Mouse (Mus musculus): ENCODE data around the gene Flii.

Flii gene

DNA sequence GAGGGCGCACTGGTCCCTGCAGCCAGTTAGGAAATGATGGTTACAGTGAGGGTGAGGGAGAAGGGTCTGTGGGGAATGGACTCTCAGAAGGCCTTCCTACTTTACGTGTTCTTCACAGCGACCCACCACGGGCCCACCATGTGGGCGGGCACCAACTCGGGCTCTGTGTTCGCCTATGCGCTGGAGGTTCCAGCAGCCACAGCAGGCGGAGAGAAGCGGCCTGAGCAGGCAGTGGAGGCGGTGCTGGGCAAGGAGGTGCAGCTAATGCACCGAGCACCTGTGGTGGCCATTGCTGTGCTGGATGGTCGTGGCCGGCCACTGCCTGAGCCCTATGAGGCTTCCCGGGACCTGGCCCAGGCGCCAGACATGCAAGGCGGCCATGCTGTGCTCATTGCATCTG lies 15.8 kb downstream of the Flii start:
- H3K9me3 ChIP-seq (ENCODE audit: low read length): no peaks in the 10 kb centered on the region
- H3K4me1 ChIP-seq (replicated peaks; ENCODE audit: low read depth, low read length): peaks cover 75% of the 10 kb centered on the region
- H3K36me3 ChIP-seq (ENCODE audit: insufficient read depth, low read length): peaks cover 100% of the 10 kb centered on the region
- no peaks in the 10 kb centered on the region for H3K27me3 ChIP-seq (ENCODE audit: insufficient read depth, low read length)
- no peak for TF ChIP-seq POU5F1 (IDR thresholded peaks at IDR 0.05; ENCODE audit: borderline replicate concordance, low read length)
- peak overlapping the region; percentile 61 for H3K4me3 ChIP-seq (replicated peaks; ENCODE audit: low read length)

DNA sequence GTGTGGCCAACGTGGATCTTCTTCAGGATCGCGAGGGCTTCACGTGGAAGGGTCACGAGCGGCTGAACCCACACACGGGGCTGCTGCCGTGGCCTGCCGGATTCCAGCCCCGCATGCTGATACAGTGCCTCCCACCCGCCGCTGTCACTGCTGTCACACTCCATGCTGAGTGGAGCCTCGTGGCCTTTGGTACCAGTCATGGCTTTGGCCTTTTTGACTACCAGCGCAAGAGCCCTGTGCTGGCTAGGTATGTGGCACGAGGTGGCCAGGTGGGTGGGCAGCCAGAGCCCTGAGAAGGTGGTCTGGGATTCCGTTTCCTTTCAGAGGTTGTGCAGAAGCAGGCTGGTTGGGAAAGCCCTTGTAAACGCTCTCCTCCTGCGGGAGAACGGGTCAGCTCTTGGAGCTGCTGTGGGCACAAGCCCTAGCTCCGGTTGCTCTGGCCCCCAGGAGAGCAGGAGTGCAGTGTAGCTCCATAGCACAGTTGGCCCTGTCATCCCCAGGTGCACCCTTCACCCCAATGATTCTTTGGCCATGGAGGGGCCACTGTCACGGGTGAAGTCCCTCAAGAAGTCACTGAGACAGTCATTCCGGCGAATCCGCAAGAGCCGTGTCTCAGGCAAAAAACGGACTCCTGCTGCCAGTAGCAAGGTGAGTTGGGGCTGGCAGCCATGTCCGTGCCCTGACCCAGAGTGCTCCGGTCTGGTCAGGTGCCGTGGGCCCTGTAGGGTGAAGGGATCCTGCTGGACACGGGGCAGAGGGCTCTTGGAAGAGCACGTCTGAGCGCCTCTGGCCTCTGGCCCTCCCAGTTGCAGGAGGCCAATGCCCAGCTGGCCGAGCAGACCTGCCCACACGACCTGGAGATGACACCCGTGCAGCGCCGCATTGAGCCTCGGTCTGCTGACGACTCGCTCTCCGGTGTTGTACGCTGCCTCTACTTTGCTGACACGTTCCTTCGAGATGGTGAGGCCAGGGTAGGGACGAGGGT lies 17.3 kb downstream of the Flii start:
- Histone ChIP-seq H3K4me1 (replicated peaks; ENCODE audit: low read depth, low read length) (peaks cover 80% of the 10 kb centered on the region), H3K27me3 (ENCODE audit: insufficient read depth, low read length) (no peaks in the 10 kb centered on the region), H3K9me3 (ENCODE audit: low read length) (no peaks in the 10 kb centered on the region), H3K36me3 (ENCODE audit: insufficient read depth, low read length) (peaks cover 100% of the 10 kb centered on the region), H3K4me3 (replicated peaks; ENCODE audit: low read length) (peak overlapping the region; percentile 20; the same call in 1 of the 2 replicates)
- TF ChIP-seq CTCF (conservative IDR thresholded peaks at IDR 0.05; ENCODE audit: low read length): no peak
- TF ChIP-seq NANOG (IDR thresholded peaks at IDR 0.05; ENCODE audit: borderline replicate concordance, low read length): no peak
- TF ChIP-seq POU5F1 (IDR thresholded peaks at IDR 0.05; ENCODE audit: borderline replicate concordance, low read length): no peak

GRCm38 (mm10) chr11:60708631-60709030 lies 18.4 kb downstream of the Flii start:
- Histone ChIP-seq H3K36me3 (ENCODE audit: insufficient read depth, low read length) (peaks cover 100% of the 10 kb centered on the region), H3K9me3 (ENCODE audit: low read length) (no peaks in the 10 kb centered on the region), H3K4me3 (replicated peaks; ENCODE audit: low read length) (no peak overlapping the region), H3K27me3 (ENCODE audit: insufficient read depth, low read length) (no peaks in the 10 kb centered on the region), H3K4me1 (replicated peaks; ENCODE audit: low read depth, low read length) (peaks cover 78% of the 10 kb centered on the region)
- TF ChIP-seq NANOG (IDR thresholded peaks at IDR 0.05; ENCODE audit: borderline replicate concordance, low read length) (no peak), CTCF (conservative IDR thresholded peaks at IDR 0.05; ENCODE audit: low read length) (no peak), POU5F1 (IDR thresholded peaks at IDR 0.05; ENCODE audit: borderline replicate concordance, low read length) (no peak)

DNA sequence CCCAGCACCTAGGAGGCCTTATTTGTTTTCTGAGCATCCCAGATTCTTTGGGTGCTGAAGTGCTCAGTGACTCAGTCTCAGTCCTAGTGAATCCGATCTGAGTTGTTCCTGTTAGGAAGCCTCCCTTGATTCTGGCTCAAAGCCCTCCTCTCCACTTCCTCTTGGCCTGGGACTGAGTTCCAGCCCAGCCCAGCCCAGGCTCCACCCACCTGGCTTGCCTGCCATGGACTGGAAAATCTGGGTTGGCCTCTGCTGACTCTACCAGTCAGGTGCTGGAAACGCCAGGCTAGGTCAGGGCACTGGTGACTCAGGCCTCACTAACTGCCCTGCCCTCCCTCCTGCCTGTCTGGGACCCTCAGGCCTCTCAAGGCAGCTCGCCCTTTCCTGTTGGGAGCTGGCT lies 19.4 kb downstream of the Flii start:
- no peak overlapping the region for H3K4me3 ChIP-seq (replicated peaks; ENCODE audit: low read length)
- no peaks in the 10 kb centered on the region for H3K27me3 ChIP-seq (ENCODE audit: insufficient read depth, low read length)
- H3K9me3 ChIP-seq (ENCODE audit: low read length): no peaks in the 10 kb centered on the region
- TF ChIP-seq POU5F1 (IDR thresholded peaks at IDR 0.05; ENCODE audit: borderline replicate concordance, low read length) (no peak), NANOG (IDR thresholded peaks at IDR 0.05; ENCODE audit: borderline replicate concordance, low read length) (no peak), CTCF (conservative IDR thresholded peaks at IDR 0.05; ENCODE audit: low read length) (no peak)
- peaks cover 97% of the 10 kb centered on the region for H3K36me3 ChIP-seq (ENCODE audit: insufficient read depth, low read length)
- peaks cover 83% of the 10 kb centered on the region for H3K4me1 ChIP-seq (replicated peaks; ENCODE audit: low read depth, low read length)

GRCm38 (mm10) chr11:60706696-60707480 lies 20.2 kb downstream of the Flii start:
- Histone ChIP-seq H3K36me3 (ENCODE audit: insufficient read depth, low read length) (peaks cover 97% of the 10 kb centered on the region), H3K27me3 (ENCODE audit: insufficient read depth, low read length) (no peaks in the 10 kb centered on the region), H3K9me3 (ENCODE audit: low read length) (no peaks in the 10 kb centered on the region), H3K4me1 (replicated peaks; ENCODE audit: low read depth, low read length) (peaks cover 83% of the 10 kb centered on the region), H3K4me3 (replicated peaks; ENCODE audit: low read length) (no peak overlapping the region)
- TF ChIP-seq POU5F1 (IDR thresholded peaks at IDR 0.05; ENCODE audit: borderline replicate concordance, low read length): no peak

GRCm38 (mm10) chr11:60706076-60706475 lies 21.0 kb downstream of the Flii start:
- H3K27me3 ChIP-seq (ENCODE audit: insufficient read depth, low read length): peaks cover 3% of the 10 kb centered on the region
- H3K4me1 ChIP-seq (replicated peaks; ENCODE audit: low read depth, low read length): peaks cover 81% of the 10 kb centered on the region
- peaks cover 91% of the 10 kb centered on the region for H3K36me3 ChIP-seq (ENCODE audit: insufficient read depth, low read length)
- no peak overlapping the region for H3K4me3 ChIP-seq (replicated peaks; ENCODE audit: low read length)
- no peaks in the 10 kb centered on the region for H3K9me3 ChIP-seq (ENCODE audit: low read length)
- no peak for TF ChIP-seq CTCF (conservative IDR thresholded peaks at IDR 0.05; ENCODE audit: low read length)

- Histone ChIP-seq H3K36me3 (ENCODE audit: insufficient read depth, low read length) (peaks cover 83% of the 10 kb centered on the region), H3K9me3 (ENCODE audit: low read length) (no peaks in the 10 kb centered on the region), H3K4me1 (replicated peaks; ENCODE audit: low read depth, low read length) (peaks cover 82% of the 10 kb centered on the region), H3K4me3 (replicated peaks; ENCODE audit: low read length) (no peak overlapping the region), H3K27me3 (ENCODE audit: insufficient read depth, low read length) (peaks cover 9% of the 10 kb centered on the region)
- TF ChIP-seq NANOG (IDR thresholded peaks at IDR 0.05; ENCODE audit: borderline replicate concordance, low read length) (no peak), POU5F1 (IDR thresholded peaks at IDR 0.05; ENCODE audit: borderline replicate concordance, low read length) (no peak), CTCF (conservative IDR thresholded peaks at IDR 0.05; ENCODE audit: low read length) (no peak)
Measured at GRCm38 (mm10) chr11:60705255-60705654, 21.8 kb downstream of the Flii start.

GRCm38 (mm10) chr11:60704023-60704880 lies 22.8 kb downstream of the Flii start:
- H3K27me3 ChIP-seq (ENCODE audit: insufficient read depth, low read length): peaks cover 9% of the 10 kb centered on the region
- TF ChIP-seq NANOG (IDR thresholded peaks at IDR 0.05; ENCODE audit: borderline replicate concordance, low read length) (no peak), POU5F1 (IDR thresholded peaks at IDR 0.05; ENCODE audit: borderline replicate concordance, low read length) (no peak)
- H3K36me3 ChIP-seq (ENCODE audit: insufficient read depth, low read length): peaks cover 73% of the 10 kb centered on the region
- H3K4me3 ChIP-seq (replicated peaks; ENCODE audit: low read length): no peak overlapping the region
- peaks cover 75% of the 10 kb centered on the region for H3K4me1 ChIP-seq (replicated peaks; ENCODE audit: low read depth, low read length)
- no peaks in the 10 kb centered on the region for H3K9me3 ChIP-seq (ENCODE audit: low read length)

Measured in E14TG2a.4 (cell line).